Mouse (Mus musculus): ENCODE measurements around the gene Ube2q1. TPM values are rescaled to one million over a fixed set of nuclear protein-coding genes. Genes with fewer than 3 reads are reported as not detected.
"Not testable (repeated sequence)": the region's sequence is repeated elsewhere in the genome, so short reads cannot be mapped to it uniquely, and the experiment has no call there.

The Ube2q1 gene
- polyA plus RNA-seq, 1 experiment from 2014 or later: 15.8 TPM

- H3K4me1 ChIP-seq (replicated peaks): peaks cover 3% of the 10 kb centered on the region; the same call in 1 of the 2 replicates
- H3K27me3 ChIP-seq: no peaks in the 10 kb centered on the region
- no peak overlapping the region for H3K4me3 ChIP-seq (replicated peaks)
- H3K27ac ChIP-seq: no peak overlapping the region
- ATAC-seq: no peak
- WGBS: 54% methylated on average over 2 of the region's 2 CpGs
- H3K4me2 ChIP-seq (replicated peaks): no peak overlapping the region
- H3K9ac ChIP-seq (replicated peaks): no peak overlapping the region
- H3K9me3 ChIP-seq: no peaks in the 10 kb centered on the region
- no peaks in the 10 kb centered on the region for H3K36me3 ChIP-seq
Observed at GRCm38 (mm10) chr3:89794616-89795015, 21.2 kb downstream of the Ube2q1 start.

GRCm38 (mm10) chr3:89795746-89796145, 22.3 kb downstream of the Ube2q1 start:
- H3K9ac ChIP-seq (replicated peaks): no peak overlapping the region
- no peak for ATAC-seq
- H3K27me3 ChIP-seq: no peaks in the 10 kb centered on the region
- no peaks in the 10 kb centered on the region for H3K36me3 ChIP-seq
- no peak overlapping the region for H3K27ac ChIP-seq
- 79% methylated on average over 5 of the region's 5 CpGs for WGBS
- peaks cover 8% of the 10 kb centered on the region; the same call in 1 of the 2 replicates for H3K4me1 ChIP-seq (replicated peaks)
- H3K4me3 ChIP-seq (replicated peaks): no peak overlapping the region
- H3K9me3 ChIP-seq: no peaks in the 10 kb centered on the region
- H3K4me2 ChIP-seq (replicated peaks): no peak overlapping the region

- no peak overlapping the region for H3K4me2 ChIP-seq (replicated peaks)
- WGBS: 70% methylated on average over 4 of the region's 4 CpGs
- no peaks in the 10 kb centered on the region for H3K36me3 ChIP-seq
- H3K9me3 ChIP-seq: no peaks in the 10 kb centered on the region
- no peak overlapping the region for H3K27ac ChIP-seq
- ATAC-seq: no peak
- H3K9ac ChIP-seq (replicated peaks): no peak overlapping the region
- H3K27me3 ChIP-seq: no peaks in the 10 kb centered on the region
- peaks cover 8% of the 10 kb centered on the region; the same call in 1 of the 2 replicates for H3K4me1 ChIP-seq (replicated peaks)
- no peak overlapping the region for H3K4me3 ChIP-seq (replicated peaks)
Observed at GRCm38 (mm10) chr3:89796358-89796757, 22.9 kb downstream of the Ube2q1 start.

GRCm38 (mm10) chr3:89798518-89798917, 25.1 kb downstream of the Ube2q1 start:
- no peak overlapping the region for H3K4me3 ChIP-seq (replicated peaks)
- no peak overlapping the region for H3K9ac ChIP-seq (replicated peaks)
- ATAC-seq: no peak
- no peak overlapping the region for H3K27ac ChIP-seq
- H3K9me3 ChIP-seq: no peaks in the 10 kb centered on the region
- no peaks in the 10 kb centered on the region for H3K36me3 ChIP-seq
- 90% methylated on average over 3 of the region's 3 CpGs for WGBS
- H3K4me2 ChIP-seq (replicated peaks): no peak overlapping the region
- H3K4me1 ChIP-seq (replicated peaks): peaks cover 8% of the 10 kb centered on the region; the same call in 1 of the 2 replicates
- no peaks in the 10 kb centered on the region for H3K27me3 ChIP-seq

- H3K27ac ChIP-seq: no peak overlapping the region
- peak overlapping the region; percentile 23; the same call in 1 of the 2 replicates for H3K4me2 ChIP-seq (replicated peaks)
- no peak overlapping the region for H3K4me3 ChIP-seq (replicated peaks)
- H3K4me1 ChIP-seq (replicated peaks): peaks cover 8% of the 10 kb centered on the region; the same call in 1 of the 2 replicates
- H3K9ac ChIP-seq (replicated peaks): no peak overlapping the region
- H3K9me3 ChIP-seq: no peaks in the 10 kb centered on the region
- ATAC-seq: no peak
- 4% methylated on average over 13 of the region's 13 CpGs for WGBS
- H3K27me3 ChIP-seq: no peaks in the 10 kb centered on the region
- H3K36me3 ChIP-seq: no peaks in the 10 kb centered on the region
Observed at GRCm38 (mm10) chr3:89799476-89799875, 26.1 kb downstream of the Ube2q1 start.

GRCm38 (mm10) chr3:89800078-89800477, 26.7 kb downstream of the Ube2q1 start:
- not testable (repeated sequence) for H3K27ac ChIP-seq; H3K27me3 ChIP-seq; H3K36me3 ChIP-seq; H3K4me3 ChIP-seq (replicated peaks); H3K9ac ChIP-seq (replicated peaks); H3K4me1 ChIP-seq (replicated peaks); ATAC-seq; H3K4me2 ChIP-seq (replicated peaks); H3K9me3 ChIP-seq
- WGBS: 22% methylated on average over 3 of the region's 3 CpGs

GRCm38 (mm10) chr3:89800774-89801506, 27.5 kb downstream of the Ube2q1 start:
- WGBS: 69% methylated on average over 5 of the region's 5 CpGs
- no peak overlapping the region for H3K27ac ChIP-seq
- H3K9ac ChIP-seq (replicated peaks): no peak overlapping the region
- H3K36me3 ChIP-seq: no peaks in the 10 kb centered on the region
- ATAC-seq: no peak
- H3K4me3 ChIP-seq (replicated peaks): no peak overlapping the region
- no peak overlapping the region for H3K4me2 ChIP-seq (replicated peaks)
- no peaks in the 10 kb centered on the region for H3K9me3 ChIP-seq
- H3K27me3 ChIP-seq: no peaks in the 10 kb centered on the region
- H3K4me1 ChIP-seq (replicated peaks): peaks cover 8% of the 10 kb centered on the region; the same call in 1 of the 2 replicates

- Histone ChIP-seq H3K4me1 (replicated peaks) (peaks cover 8% of the 10 kb centered on the region; the same call in 1 of the 2 replicates), H3K36me3 (no peaks in the 10 kb centered on the region), H3K27me3 (no peaks in the 10 kb centered on the region), H3K9me3 (peaks cover 2% of the 10 kb centered on the region; the same call in 1 of the 2 replicates), H3K9ac (replicated peaks) (no peak overlapping the region), H3K27ac (no peak overlapping the region), H3K4me2 (replicated peaks) (no peak overlapping the region), H3K4me3 (replicated peaks) (no peak overlapping the region)
- no peak for ATAC-seq
- 54% methylated on average over 3 of the region's 3 CpGs for WGBS
Observed at GRCm38 (mm10) chr3:89801507-89801847, 28.1 kb downstream of the Ube2q1 start.

- Histone ChIP-seq H3K4me1 (replicated peaks) (peaks cover 8% of the 10 kb centered on the region; the same call in 1 of the 2 replicates), H3K9ac (replicated peaks) (no peak overlapping the region), H3K27ac (no peak overlapping the region), H3K4me2 (replicated peaks) (no peak overlapping the region), H3K9me3 (peaks cover 2% of the 10 kb centered on the region; the same call in 1 of the 2 replicates), H3K36me3 (no peaks in the 10 kb centered on the region), H3K4me3 (replicated peaks) (no peak overlapping the region), H3K27me3 (no peaks in the 10 kb centered on the region)
- ATAC-seq: no peak
- WGBS: 73% methylated on average over 15 of the region's 15 CpGs
Observed at GRCm38 (mm10) chr3:89802876-89803275, 29.5 kb downstream of the Ube2q1 start.

- peaks cover 2% of the 10 kb centered on the region; the same call in 1 of the 2 replicates for H3K9me3 ChIP-seq
- no peak overlapping the region for H3K9ac ChIP-seq (replicated peaks)
- H3K4me2 ChIP-seq (replicated peaks): no peak overlapping the region
- no peak overlapping the region for H3K27ac ChIP-seq
- ATAC-seq: no peak
- no peaks in the 10 kb centered on the region for H3K27me3 ChIP-seq
- no peaks in the 10 kb centered on the region for H3K36me3 ChIP-seq
- WGBS: 67% methylated on average over 4 of the region's 4 CpGs
- H3K4me3 ChIP-seq (replicated peaks): no peak overlapping the region
- no peaks in the 10 kb centered on the region for H3K4me1 ChIP-seq (replicated peaks)
Observed at GRCm38 (mm10) chr3:89805179-89805578, 31.8 kb downstream of the Ube2q1 start.

GRCm38 (mm10) chr3:89806751-89807150, 33.3 kb downstream of the Ube2q1 start:
- Histone ChIP-seq H3K4me1 (replicated peaks) (no peaks in the 10 kb centered on the region), H3K4me2 (replicated peaks) (no peak overlapping the region), H3K9me3 (peaks cover 6% of the 10 kb centered on the region), H3K27me3 (no peaks in the 10 kb centered on the region), H3K4me3 (replicated peaks) (no peak overlapping the region), H3K9ac (replicated peaks) (no peak overlapping the region), H3K36me3 (no peaks in the 10 kb centered on the region), H3K27ac (no peak overlapping the region)
- no peak for ATAC-seq
- WGBS: 91% methylated on average over 2 of the region's 2 CpGs

- Histone ChIP-seq H3K4me3 (replicated peaks) (no peak overlapping the region), H3K27me3 (no peaks in the 10 kb centered on the region), H3K4me1 (replicated peaks) (no peaks in the 10 kb centered on the region), H3K9me3 (peaks cover 6% of the 10 kb centered on the region), H3K27ac (no peak overlapping the region), H3K4me2 (replicated peaks) (no peak overlapping the region), H3K36me3 (no peaks in the 10 kb centered on the region), H3K9ac (replicated peaks) (no peak overlapping the region)
- WGBS: 99% methylated on average over 3 of the region's 3 CpGs
- no peak for ATAC-seq
Observed at GRCm38 (mm10) chr3:89807171-89807570, 33.8 kb downstream of the Ube2q1 start.

GRCm38 (mm10) chr3:89807881-89808280, 34.5 kb downstream of the Ube2q1 start:
- Histone ChIP-seq H3K4me3 (replicated peaks) (no peak overlapping the region), H3K4me1 (replicated peaks) (no peaks in the 10 kb centered on the region), H3K4me2 (replicated peaks) (no peak overlapping the region), H3K9ac (replicated peaks) (no peak overlapping the region), H3K9me3 (peaks cover 6% of the 10 kb centered on the region), H3K36me3 (no peaks in the 10 kb centered on the region), H3K27ac (no peak overlapping the region), H3K27me3 (no peaks in the 10 kb centered on the region)
- WGBS: 84% methylated on average over 5 of the region's 5 CpGs
- no peak for ATAC-seq
